Mouse (Mus musculus) spleen, adult 2 months (tissue): ENCODE results near the gene Mrpl48.

ENCODE experiments used
- CTCF ChIP-seq: fragments of 200-500 bp; IDR thresholded peaks from 2 replicates; pipeline ENCODE4 v1.5.1; 2011; ENCODE audit warnings: mild to moderate bottlenecking, inconsistent platforms; ENCODE audit not compliant: insufficient read depth, insufficient read length, insufficient replicate concordance; ENCODE audit errors: extremely low read depth
- POLR2A ChIP-seq: fragments of 200-500 bp; IDR thresholded peaks from 2 replicates; pipeline ENCODE4 v1.6.1; 2011; ENCODE audit warnings: low read depth, low read length, inconsistent platforms

DNA sequence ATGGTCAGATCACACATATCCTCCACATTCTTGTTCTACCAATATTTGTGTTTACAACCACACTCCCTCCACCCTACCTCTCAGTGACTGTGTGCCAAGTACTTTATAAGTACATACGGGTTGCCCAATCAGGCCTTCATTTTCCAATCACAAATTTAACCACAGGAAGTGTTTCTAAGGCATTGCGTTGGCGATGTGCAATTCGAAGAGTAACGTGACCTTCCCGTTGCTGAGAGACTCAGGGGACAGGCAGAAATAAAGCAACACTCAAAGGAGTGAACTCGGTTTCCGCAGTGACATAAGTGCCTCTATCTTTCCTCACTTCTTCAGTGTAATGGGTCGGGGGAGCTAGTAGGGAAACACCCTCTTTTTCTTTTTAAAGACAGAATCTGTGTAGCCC, 68.6 kb downstream of the Mrpl48 start:
- TF ChIP-seq CTCF (no peak), POLR2A (no peak)
